Mouse (Mus musculus) cerebellum, postnatal 25 days (tissue): ENCODE measurements around the gene Pde6d.
A peak's percentile ranks its signal among the peaks of the same experiment; 100 is the strongest.
"Not testable (repeated sequence)": the region's sequence is repeated elsewhere in the genome, so short reads cannot be mapped to it uniquely, and the experiment has no call there.

Source experiments
- DNase-seq, 2 experiments: peaks; one replicate each; pipeline ENCODE4 v3.0.0; 2021; ENCODE audit warnings: mixed read lengths in 2 of 2

Pde6d gene

GRCm38 (mm10) chr1:86525499-86526115, 56.8 kb downstream of the Pde6d start:
- peak in 1 of 2 experiments; percentile 87 for DNase-seq

GRCm38 (mm10) chr1:86524619-86525498, 57.6 kb downstream of the Pde6d start:
- DNase-seq, result peak; percentile 100

GRCm38 (mm10) chr1:86523776-86524618, 58.4 kb downstream of the Pde6d start:
- peak in 1 of 2 experiments; percentile 16 for DNase-seq

- DNase-seq, result peak; percentile 56 to 66
Observed at GRCm38 (mm10) chr1:86522286-86522871, 60.0 kb downstream of the Pde6d start.

GRCm38 (mm10) chr1:86520361-86520760, 62.1 kb downstream of the Pde6d start:
- DNase-seq, result peak; percentile 25 to 63

- DNase-seq, result no peak
Observed at GRCm38 (mm10) chr1:86517076-86517475, 65.4 kb downstream of the Pde6d start.

GRCm38 (mm10) chr1:86515715-86516410, 66.6 kb downstream of the Pde6d start:
- DNase-seq, result no peak

GRCm38 (mm10) chr1:86513031-86513430, 69.4 kb downstream of the Pde6d start:
- DNase-seq, result not testable (repeated sequence)

- DNase-seq, result no peak
Observed at GRCm38 (mm10) chr1:86512154-86512720, 70.2 kb downstream of the Pde6d start.

- DNase-seq, result peak in 1 of 2 experiments; percentile 18
Observed at GRCm38 (mm10) chr1:86510676-86511441, 71.6 kb downstream of the Pde6d start.

GRCm38 (mm10) chr1:86510266-86510665, 72.2 kb downstream of the Pde6d start:
- no peak for DNase-seq

- DNase-seq, result peak; percentile 55 to 79
Observed at GRCm38 (mm10) chr1:86509410-86509809, 73.0 kb downstream of the Pde6d start.

GRCm38 (mm10) chr1:86507866-86508265, 74.6 kb downstream of the Pde6d start:
- peak in 1 of 2 experiments; percentile 25 for DNase-seq

- peak in 1 of 2 experiments; percentile 16 for DNase-seq
Observed at GRCm38 (mm10) chr1:86506420-86506819, 76.0 kb downstream of the Pde6d start.

- peak in 1 of 2 experiments; percentile 43 for DNase-seq
Observed at GRCm38 (mm10) chr1:86505461-86505860, 77.0 kb downstream of the Pde6d start.

GRCm38 (mm10) chr1:86504697-86505421, 77.6 kb downstream of the Pde6d start:
- peak; percentile 45 for DNase-seq

GRCm38 (mm10) chr1:86503906-86504696, 78.3 kb downstream of the Pde6d start:
- DNase-seq, result peak; percentile 94 to 96

- peak in 1 of 2 experiments; percentile 38 for DNase-seq
Observed at GRCm38 (mm10) chr1:86503165-86503747, 79.2 kb downstream of the Pde6d start.
